Mouse (Mus musculus): Measurements from ENCODE around the gene Cdc25b. TPM values are rescaled to one million over a fixed set of nuclear protein-coding genes. Genes with fewer than 3 reads are reported as not detected.

The Cdc25b gene
- total and polyA plus RNA-seq, 3 experiments: 12.6 to 34.5 TPM; not detected in 1

- Histone ChIP-seq H3K9ac (ENCODE audit: control insufficient read depth, low read depth, low read length, poor library complexity, severe bottlenecking) (no peak overlapping the region), H3K27ac (ENCODE audit: control insufficient read depth, low read depth, low read length) (no peak overlapping the region), H3K4me1 (ENCODE audit: control insufficient read depth in 1 of 2, insufficient read depth in 2 of 2, low read length in 2 of 2) (peaks cover 10 to 24% of the 10 kb centered on the region in 2 experiments), H3K9me3 (replicated peaks; ENCODE audit: insufficient read depth, low read length) (no peaks in the 10 kb centered on the region), H3K79me2 (ENCODE audit: control insufficient read depth, insufficient read depth, low read length, poor library complexity) (no peaks in the 10 kb centered on the region), H3K27me3 (ENCODE audit: control insufficient read depth in 1 of 2, insufficient read depth in 2 of 2, low read length in 2 of 2) (no peaks in the 10 kb centered on the region), H3K4me3 (ENCODE audit: control insufficient read depth in 1 of 2, insufficient read depth in 1 of 2, low read depth in 2 of 2, low read length in 2 of 2) (no peak overlapping the region), H3K36me3 (ENCODE audit: control insufficient read depth in 1 of 2, insufficient read depth in 2 of 2, low read length in 2 of 2) (peaks cover 0 to 7% of the 10 kb centered on the region in 2 experiments; a peak in 2 of 4 replicates)
- TF ChIP-seq POLR2A (IDR thresholded peaks at IDR 0.05; ENCODE audit: control insufficient read depth in 1 of 2, insufficient read depth in 1 of 2, low read depth in 1 of 2, low read length in 2 of 2, poor library complexity in 1 of 2) (no peak), CHD1 (IDR thresholded peaks at IDR 0.05; ENCODE audit: low read depth, low read length) (no peak), GATA1 (IDR thresholded peaks at IDR 0.05; ENCODE audit: low read depth, low read length) (no peak), SMC3 (IDR thresholded peaks at IDR 0.05; ENCODE audit: low read depth, low read length) (no peak), MEF2A (IDR thresholded peaks at IDR 0.05; ENCODE audit: extremely low read depth, insufficient replicate concordance, low read depth, low read length, poor library complexity, severe bottlenecking) (no peak), MYB (IDR thresholded peaks at IDR 0.05; ENCODE audit: low read depth, low read length) (no peak), MYC (IDR thresholded peaks at IDR 0.05; ENCODE audit: low read depth, low read length) (no peak), BHLHE40 (IDR thresholded peaks at IDR 0.05; ENCODE audit: borderline replicate concordance, low read depth, low read length) (no peak), ZNF384 (IDR thresholded peaks at IDR 0.05; ENCODE audit: low read depth, low read length) (no peak), TCF12 (IDR thresholded peaks at IDR 0.05; ENCODE audit: low read depth, low read length) (no peak), JUND (IDR thresholded peaks at IDR 0.05; ENCODE audit: low read depth, low read length) (no peak), E2F4 (IDR thresholded peaks at IDR 0.05; ENCODE audit: borderline replicate concordance, low read depth, low read length) (no peak), MAFK (IDR thresholded peaks at IDR 0.05; ENCODE audit: borderline replicate concordance, low read depth, low read length) (no peak), POLR2AphosphoS2 (IDR thresholded peaks at IDR 0.05; ENCODE audit: low read length) (no peak), GABPA (IDR thresholded peaks at IDR 0.05; ENCODE audit: low read depth, low read length) (no peak), ZC3H11A (IDR thresholded peaks at IDR 0.05; ENCODE audit: low read depth, low read length) (no peak), RCOR1 (IDR thresholded peaks at IDR 0.05; ENCODE audit: low read depth, low read length) (no peak), ELF1 (IDR thresholded peaks at IDR 0.05; ENCODE audit: low read depth, low read length) (no peak)
- no peak for DNase-seq (ENCODE audit: low read depth, low spot score)
Observed at GRCm38 (mm10) chr2:131139287-131139686, 47.5 kb upstream of the Cdc25b start.

GRCm38 (mm10) chr2:131139886-131140532 is 46.7 kb upstream of the Cdc25b start:
- H3K36me3 ChIP-seq (ENCODE audit: control insufficient read depth in 1 of 2, insufficient read depth in 2 of 2, low read length in 2 of 2): peaks cover 0 to 7% of the 10 kb centered on the region in 2 experiments; a peak in 2 of 4 replicates
- H3K9me3 ChIP-seq (replicated peaks; ENCODE audit: insufficient read depth, low read length): no peaks in the 10 kb centered on the region
- no peaks in the 10 kb centered on the region for H3K27me3 ChIP-seq (ENCODE audit: control insufficient read depth in 1 of 2, insufficient read depth in 2 of 2, low read length in 2 of 2)
- H3K9ac ChIP-seq (ENCODE audit: control insufficient read depth, low read depth, low read length, poor library complexity, severe bottlenecking): no peak overlapping the region
- TF ChIP-seq SMC3 (IDR thresholded peaks at IDR 0.05; ENCODE audit: low read depth, low read length) (no peak), USF1 (IDR thresholded peaks at IDR 0.05; ENCODE audit: low read depth, low read length) (no peak), BHLHE40 (IDR thresholded peaks at IDR 0.05; ENCODE audit: borderline replicate concordance, low read depth, low read length) (no peak), TAL1 (IDR thresholded peaks at IDR 0.05; ENCODE audit: low read length) (no peak), POLR2A (IDR thresholded peaks at IDR 0.05; ENCODE audit: control insufficient read depth in 1 of 2, insufficient read depth in 1 of 2, low read depth in 1 of 2, low read length in 2 of 2, poor library complexity in 1 of 2) (no peak), CTCF (IDR thresholded peaks at IDR 0.05 in 2 of 3, conservative IDR thresholded peaks at IDR 0.05 in 1 of 3; ENCODE audit: control insufficient read depth in 1 of 3, insufficient read depth in 1 of 3, low read depth in 2 of 3, low read length in 3 of 3, poor library complexity in 1 of 3, severe bottlenecking in 1 of 3) (no peak), ETS1 (IDR thresholded peaks at IDR 0.05; ENCODE audit: low read depth, low read length) (no peak)
- no peak for DNase-seq (ENCODE audit: low read depth, low spot score)
- no peak overlapping the region for H3K4me3 ChIP-seq (ENCODE audit: control insufficient read depth in 1 of 2, insufficient read depth in 1 of 2, low read depth in 2 of 2, low read length in 2 of 2)
- no peaks in the 10 kb centered on the region for H3K79me2 ChIP-seq (ENCODE audit: control insufficient read depth, insufficient read depth, low read length, poor library complexity)
- no peak overlapping the region for H3K27ac ChIP-seq (ENCODE audit: control insufficient read depth, low read depth, low read length)
- peaks cover 10 to 24% of the 10 kb centered on the region in 2 experiments for H3K4me1 ChIP-seq (ENCODE audit: control insufficient read depth in 1 of 2, insufficient read depth in 2 of 2, low read length in 2 of 2)
